Mouse (Mus musculus): Measurements from ENCODE around the gene Ncapd2.
A peak's percentile ranks its signal among the peaks of the same experiment; 100 is the strongest.

The Ncapd2 gene

DNA sequence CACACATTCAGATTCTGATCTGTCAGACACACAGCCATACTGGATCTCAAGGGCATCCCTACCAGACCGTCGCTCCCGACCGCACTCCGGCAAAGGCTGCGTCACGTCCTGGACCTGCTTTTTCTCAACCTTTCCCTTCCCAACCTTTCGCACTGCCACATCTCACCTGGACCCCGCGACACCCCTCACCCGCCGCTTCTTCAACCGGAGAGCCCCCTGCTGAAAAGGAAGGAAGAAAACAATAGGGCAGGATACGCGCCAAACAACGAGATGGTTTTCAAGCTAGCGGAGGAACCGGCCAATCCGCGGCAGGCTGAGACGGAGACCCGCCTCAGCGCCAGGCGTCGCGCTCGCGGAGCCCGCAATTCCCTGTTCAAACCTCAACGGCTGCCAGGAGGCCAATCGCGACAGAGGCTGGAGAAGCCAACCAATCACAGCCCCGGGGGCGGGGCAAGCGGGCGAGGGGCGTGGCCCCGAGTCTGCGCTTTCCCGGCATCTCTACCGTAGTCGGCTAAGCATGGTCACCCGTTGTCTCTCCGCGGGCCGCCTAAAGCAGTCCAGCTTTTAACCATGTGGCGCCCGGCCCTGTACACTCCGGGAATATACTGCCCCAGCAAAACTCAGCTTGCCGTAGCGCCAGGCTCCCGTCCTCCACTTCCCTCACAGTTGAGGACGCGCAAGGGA is at the start of gene Ncapd2, which contains the start of gene Mrpl51:
Gene Ncapd2, minus strand, starts transcription at position 370 of the 684 bp plus-strand sequence.
Gene Mrpl51, plus strand, starts transcription at position 470 of the 684 bp plus-strand sequence.
- DNase-seq (ENCODE audit: low spot score in 2 of 2), result peak; percentile 93 to 96

DNA sequence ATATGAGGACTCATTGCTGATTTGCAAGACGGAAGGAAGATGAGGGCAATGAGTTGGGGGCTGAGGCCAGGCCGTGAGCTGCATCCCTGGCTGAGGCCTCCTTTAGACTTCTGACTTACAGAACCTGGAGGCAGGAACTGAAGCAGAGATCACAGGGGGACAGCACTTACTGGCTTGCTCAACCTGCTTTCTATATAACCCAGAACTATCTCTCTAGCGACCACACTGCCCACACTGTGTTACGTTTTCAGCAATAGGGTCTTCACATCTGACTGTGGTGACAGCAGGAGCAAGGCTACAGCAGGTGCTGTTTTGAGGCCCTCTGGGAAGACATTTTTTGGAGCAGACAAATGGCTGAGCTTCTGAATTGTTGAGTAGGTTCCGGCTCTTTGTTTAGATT is 49.1 kb upstream of the Ncapd2 start:
- no peak for DNase-seq (ENCODE audit: low spot score in 2 of 2)

GRCm38 (mm10) chr6:125239547-125239946 is 48.0 kb upstream of the Ncapd2 start:
- no peak for DNase-seq (ENCODE audit: low spot score in 2 of 2)

GRCm38 (mm10) chr6:125238396-125238795 is 46.9 kb upstream of the Ncapd2 start:
- no peak for DNase-seq (ENCODE audit: low spot score in 2 of 2)

DNA sequence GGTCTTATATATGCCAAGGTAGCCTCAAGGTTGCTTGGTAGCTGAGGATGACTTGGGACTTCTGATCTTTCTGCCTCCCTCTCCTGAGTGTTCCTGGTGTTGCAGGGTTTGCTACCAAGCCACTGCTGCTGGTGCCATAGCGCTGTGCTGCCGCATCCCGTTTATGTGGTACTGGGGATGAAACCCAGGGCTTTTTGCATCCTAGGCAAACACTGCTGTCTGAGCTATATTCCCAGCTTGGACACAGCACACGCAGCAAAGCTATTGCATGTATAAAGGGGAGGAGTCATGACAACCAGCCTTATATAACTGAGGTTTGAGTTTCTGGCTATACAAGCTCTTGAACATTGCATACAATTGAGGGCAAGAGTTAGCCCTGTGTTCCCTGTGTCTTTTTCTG is 45.9 kb upstream of the Ncapd2 start:
- DNase-seq (ENCODE audit: low spot score in 2 of 2), result no peak

DNA sequence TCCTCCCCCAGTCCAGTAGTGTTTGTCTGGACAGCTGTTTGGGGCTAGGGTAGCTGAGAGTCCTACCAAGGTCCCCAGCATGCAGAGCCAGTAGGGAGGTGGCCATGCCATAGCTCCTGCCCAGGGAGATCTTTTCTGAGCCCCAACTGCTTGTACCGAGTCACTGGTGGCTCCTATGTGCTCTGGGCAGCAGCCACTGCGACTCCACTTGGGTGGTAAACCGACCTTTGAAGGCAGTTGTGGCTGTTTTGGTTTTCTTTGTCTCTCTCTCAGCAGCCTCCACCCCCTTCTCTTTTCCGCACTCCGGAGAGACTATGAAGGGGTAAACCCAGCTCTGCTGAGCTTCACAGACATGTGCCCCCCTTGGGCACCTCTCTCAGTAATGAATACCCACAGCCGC is 45.3 kb upstream of the Ncapd2 start, which contains the start of gene Cd27:
Gene Cd27, minus strand, starts transcription at position 229 of the 400 bp plus-strand sequence.
- no peak for DNase-seq (ENCODE audit: low spot score in 2 of 2)

DNA sequence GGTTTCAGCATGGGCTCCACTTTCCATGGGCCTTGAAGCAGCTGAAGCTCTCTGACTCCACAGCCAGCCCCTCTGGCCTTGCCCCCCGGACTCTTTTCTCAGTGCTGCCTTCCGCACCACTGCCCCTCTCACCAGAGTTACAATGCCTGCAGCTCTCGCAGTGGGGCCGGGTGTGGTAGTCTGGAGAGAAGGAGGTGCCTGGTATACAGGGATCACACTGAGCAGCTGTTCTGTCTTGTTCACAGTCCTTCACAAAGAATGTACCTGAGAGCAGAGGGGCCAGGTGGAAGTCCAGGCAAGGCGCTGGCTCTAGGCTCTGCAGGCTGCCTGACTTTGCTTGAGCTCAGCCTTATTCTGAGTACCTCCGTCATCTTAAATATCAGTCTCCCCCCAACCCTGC is 44.8 kb upstream of the Ncapd2 start:
- no peak for DNase-seq (ENCODE audit: low spot score in 2 of 2)

DNA sequence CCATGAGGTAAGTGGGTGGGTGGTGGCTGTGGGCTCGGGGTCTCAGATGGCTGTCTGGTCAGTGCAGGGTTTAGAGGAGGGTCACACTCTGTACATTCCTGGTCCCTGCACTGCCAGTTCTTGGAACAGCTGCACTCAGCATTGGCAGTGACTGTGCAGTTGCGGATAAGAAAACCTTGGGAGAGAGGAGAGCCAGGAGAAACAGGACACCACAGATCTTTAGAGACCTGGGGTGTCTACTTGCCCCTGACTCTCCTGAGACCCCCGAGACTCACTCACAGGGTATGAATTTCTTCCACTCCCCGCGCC is 43.0 kb upstream of the Ncapd2 start:
- DNase-seq (ENCODE audit: low spot score in 2 of 2), result no peak

DNA sequence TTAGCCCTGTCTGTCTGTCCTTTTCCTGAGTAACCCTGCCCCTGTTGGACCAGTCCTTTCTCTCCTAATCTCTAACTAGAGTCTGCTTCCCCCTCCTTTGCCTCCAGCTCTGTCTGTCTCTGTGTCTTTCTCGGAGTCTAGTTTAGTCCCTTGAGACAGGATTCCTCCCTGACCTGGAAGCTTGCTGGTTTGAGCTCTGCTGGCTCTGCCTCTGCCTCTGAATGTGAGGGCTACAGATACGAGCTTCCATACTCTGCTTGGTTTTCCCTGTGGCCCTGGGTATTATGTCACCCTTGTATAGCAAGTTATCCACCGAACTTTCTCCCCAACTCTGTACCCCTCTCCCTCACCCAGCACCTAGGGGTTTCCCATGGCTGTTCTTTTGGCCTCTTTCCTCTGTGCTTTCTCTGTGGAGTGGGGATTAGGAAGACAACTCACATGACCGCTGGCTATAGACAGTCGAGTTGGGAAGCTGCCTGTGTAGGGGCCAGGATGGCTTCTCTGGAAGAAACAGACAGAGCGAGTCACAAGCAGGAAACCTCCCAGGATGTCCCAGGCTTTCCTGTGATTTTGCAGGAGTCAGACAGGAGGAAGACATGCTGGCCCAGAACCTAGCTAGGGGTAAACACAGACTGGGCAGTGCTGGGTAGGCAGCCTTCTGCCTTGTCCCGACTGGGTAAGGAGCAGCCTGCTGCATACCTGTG is 42.5 kb upstream of the Ncapd2 start:
- no peak for DNase-seq (ENCODE audit: low spot score in 2 of 2)

DNA sequence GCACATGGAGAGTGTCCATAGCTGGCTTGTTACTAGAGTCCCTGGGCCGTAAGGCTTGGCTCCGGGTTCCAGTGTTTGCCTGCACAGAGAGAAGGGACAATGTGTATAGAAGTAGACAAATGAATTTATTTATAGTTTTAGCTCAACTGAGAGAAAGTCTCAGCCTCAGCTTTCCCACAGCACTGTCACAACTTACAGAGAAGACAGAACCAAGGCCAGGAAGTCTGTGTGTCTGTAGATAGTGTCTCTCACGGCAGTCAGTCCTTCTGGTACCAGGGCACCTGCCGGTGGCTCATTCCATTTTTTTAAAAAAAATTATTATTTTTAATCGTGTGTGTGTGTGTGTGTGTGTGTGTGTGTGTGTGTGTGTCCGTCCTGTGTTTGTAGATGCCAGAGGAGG is 41.0 kb upstream of the Ncapd2 start:
- no peak for DNase-seq (ENCODE audit: low spot score in 2 of 2)

DNA sequence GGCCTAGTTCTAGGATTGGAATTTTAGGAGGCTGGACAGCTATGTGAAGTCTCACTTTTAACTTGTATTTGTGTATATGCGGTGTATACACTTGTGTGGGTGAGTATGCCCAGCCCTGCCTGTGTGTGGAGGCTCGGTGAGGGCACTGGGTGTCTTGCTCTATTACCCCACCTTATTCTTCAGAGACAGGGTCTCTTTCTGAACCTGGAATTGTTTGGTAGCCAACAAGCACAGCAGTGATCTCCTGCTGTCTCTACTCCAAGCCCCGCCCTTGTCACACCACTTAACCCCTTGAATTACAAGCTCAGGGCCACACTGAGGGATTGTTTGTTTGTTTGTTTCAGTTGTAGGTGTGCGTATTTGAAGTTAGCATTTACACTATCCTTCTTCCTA is 40.5 kb upstream of the Ncapd2 start:
- DNase-seq (ENCODE audit: low spot score in 2 of 2), result no peak

DNA sequence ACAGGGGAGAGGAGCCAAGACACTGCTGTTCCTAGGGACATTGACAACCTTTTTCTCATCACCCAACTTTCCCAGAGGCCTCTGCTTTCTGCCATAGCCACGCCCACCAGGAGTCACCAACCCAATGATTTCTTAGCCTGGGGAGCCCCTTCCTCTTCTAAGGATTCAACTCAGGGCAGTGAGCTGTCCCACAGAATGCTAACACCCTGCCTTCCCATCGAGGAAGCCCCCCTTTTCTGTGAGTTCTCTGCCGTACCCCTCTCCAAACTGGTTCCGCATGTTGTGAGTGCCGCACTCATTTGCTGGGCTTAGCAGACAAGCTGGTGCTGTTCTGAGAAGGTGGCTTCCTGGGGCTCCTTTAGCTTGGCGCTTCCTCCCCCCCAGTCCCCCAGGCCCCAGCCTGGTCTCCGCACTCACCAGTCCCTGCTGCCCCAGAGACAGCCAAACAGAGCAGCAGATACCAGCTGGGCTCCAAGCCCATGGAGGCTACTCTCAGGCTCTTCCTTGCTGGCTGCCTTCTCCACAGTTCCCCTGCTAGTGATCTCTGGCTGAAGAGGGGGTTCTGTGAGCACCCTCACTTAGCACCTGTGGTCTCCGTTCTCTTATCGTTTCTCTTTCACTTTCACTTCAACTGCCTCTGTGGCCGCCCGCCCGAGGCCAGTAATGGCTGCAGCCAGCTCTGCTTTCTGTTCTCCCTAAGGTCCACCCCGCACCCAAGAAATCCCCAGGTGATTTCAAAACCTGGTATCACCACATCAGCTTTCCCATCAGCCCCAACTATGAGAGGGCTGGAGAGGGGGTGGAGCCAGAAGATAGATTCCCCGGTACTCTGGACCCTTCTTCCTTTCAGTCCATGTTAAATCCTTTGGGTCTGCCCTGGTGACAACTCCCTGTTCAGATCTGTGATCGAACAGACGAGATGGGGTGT is 39.9 kb upstream of the Ncapd2 start, which contains the start of gene Tapbpl:
Gene Tapbpl, minus strand, starts transcription at position 744 of the 928 bp plus-strand sequence.
- peak; percentile 58 to 61 for DNase-seq (ENCODE audit: low spot score in 2 of 2)

- no peak for DNase-seq (ENCODE audit: low spot score in 2 of 2)
These were observed 39.1 kb upstream of the Ncapd2 start for GRCm38 (mm10) chr6:125230571-125230970.

- DNase-seq (ENCODE audit: low spot score in 2 of 2), result no peak
These were observed 34.1 kb upstream of the Ncapd2 start for GRCm38 (mm10) chr6:125225518-125226115.

GRCm38 (mm10) chr6:125222577-125222976 is 31.1 kb upstream of the Ncapd2 start:
- DNase-seq (ENCODE audit: low spot score in 2 of 2), result no peak

DNA sequence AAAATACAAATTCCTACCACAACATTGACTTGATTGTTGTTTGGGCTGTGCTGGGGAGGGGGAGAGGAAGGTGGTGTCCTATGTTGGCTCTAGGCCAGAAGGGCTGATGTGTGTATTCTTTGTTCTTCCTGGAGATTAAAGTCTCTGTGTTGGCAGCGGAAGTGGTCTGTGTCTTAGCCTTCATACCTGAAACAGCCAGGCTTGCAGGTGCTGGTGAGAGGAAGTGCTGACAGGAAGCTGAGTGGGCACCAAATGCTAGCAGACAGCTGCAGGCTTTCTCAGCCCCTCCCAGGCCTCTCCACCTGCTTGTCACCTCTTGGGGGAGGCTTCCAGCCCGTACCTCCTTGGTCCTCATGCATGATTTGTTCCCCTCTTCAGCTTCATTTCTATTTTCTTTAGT is 30.6 kb upstream of the Ncapd2 start:
- DNase-seq (ENCODE audit: low spot score in 2 of 2), result no peak

- no peak for DNase-seq (ENCODE audit: low spot score in 2 of 2)
These were observed 29.7 kb upstream of the Ncapd2 start for GRCm38 (mm10) chr6:125221115-125221745.

DNA sequence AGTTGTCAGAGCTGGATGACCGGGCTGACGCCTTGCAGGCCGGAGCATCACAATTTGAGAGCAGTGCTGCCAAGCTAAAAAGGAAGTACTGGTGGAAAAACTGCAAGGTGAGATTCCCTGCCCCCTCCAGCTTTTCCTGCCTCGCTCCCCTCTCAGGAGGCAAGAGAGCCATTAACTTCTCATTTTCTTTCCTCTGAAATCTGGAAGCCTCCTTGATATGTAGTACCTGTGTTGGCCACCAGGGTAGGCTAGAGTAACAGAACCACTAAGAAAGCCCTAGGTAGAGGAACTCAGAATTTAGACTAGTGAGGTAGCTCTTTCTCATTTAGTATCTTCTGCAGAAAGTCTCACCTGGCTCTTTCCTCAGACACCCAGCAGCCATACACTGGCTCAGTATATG is 27.5 kb upstream of the Ncapd2 start:
- peak; percentile 30 to 33 for DNase-seq (ENCODE audit: low spot score in 2 of 2)

DNA sequence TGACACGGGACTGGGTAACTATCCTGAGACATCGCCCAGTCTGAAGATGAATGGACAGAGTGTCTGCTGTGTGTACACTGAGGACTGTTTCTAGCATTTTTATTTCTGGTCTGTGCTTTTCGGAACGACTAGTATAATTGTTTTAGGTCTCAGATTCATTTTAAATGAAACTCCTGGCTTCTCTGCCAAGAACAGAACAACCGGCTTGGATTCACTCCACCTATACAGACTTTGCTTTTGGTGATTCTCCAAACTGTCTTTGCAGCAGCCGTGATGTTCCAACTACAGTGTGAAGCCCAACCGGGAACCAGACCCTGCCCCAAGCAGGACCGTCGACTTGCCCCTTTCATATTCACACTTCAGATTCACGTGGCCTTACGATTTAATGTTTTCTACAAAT is 26.4 kb upstream of the Ncapd2 start:
- DNase-seq (ENCODE audit: low spot score in 2 of 2), result no peak

GRCm38 (mm10) chr6:125216898-125217297 is 25.4 kb upstream of the Ncapd2 start:
- no peak for DNase-seq (ENCODE audit: low spot score in 2 of 2)

Measured in urinary bladder, postnatal 36 days (tissue).